Mouse (Mus musculus): ENCODE measurements at regions not wholly inside any gene's neighbourhood (a gene's known extent, or its start where the extent isn't known, plus 50 kb on each side); places are given as distances from the start of the nearest gene placed in this dataset.
A peak's percentile ranks its signal among the peaks of the same experiment; 100 is the strongest.

DNA sequence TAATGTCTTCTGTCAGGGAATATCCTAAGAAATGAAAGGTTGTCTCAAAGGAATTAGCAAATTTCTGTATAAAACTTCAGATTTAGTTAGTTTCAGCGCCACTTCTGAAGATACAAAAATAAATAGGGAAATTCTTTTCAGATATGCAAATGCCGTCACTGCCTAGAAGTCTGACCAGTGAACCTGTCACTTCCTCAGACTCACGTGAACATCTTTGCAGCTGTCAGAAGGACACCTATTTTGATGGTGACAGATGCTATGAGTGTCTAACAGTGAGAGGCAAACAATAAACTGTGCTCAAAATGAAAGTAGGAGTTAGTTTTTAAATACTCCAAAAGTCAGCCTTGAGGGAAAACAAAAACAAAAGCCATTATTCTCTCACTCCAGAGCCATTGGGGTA, 57.5 kb upstream of the Igf1r start:
- no peak for DNase-seq (ENCODE audit: low spot score)

DNA sequence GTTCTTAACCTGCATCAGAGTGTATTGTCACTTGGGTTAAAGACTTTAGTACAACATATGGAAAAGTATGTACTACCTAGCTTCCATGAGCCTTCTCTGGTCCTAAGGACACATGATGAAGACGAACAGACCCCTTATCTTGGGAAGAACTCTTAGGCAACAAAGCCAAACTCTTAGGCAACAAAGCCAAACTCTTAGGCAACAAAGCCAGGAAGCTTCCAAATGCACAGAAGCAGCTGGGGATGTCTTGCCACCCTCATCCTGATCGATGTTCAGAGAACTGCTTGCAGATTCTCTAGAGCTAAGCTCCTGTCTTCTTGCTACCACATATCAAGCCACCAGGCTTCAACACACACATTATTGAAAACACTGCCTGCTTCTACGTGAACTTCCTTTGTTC, 59.7 kb upstream of the Igf1r start:
- no peak for DNase-seq (ENCODE audit: low spot score)

DNA sequence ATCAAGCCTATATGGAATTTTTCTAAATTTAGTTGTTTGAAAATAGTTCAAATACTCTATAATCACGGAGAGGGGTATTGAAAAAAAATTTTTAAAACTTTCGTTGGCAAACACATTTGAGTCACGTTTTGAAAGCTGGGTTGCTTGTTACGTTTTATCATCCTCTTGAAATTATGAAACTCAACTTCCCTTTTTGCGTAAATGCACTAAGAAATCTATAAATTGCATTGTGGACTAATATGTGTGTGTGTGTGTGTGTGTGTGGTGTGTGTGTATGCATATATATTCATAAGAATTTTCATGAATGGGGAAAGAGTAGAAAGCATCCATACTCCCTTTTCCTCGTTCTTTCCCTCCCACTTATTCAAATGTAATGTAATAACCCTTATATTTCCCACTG, 69.6 kb upstream of the Igf1r start:
- no peak for DNase-seq (ENCODE audit: low spot score)

DNA sequence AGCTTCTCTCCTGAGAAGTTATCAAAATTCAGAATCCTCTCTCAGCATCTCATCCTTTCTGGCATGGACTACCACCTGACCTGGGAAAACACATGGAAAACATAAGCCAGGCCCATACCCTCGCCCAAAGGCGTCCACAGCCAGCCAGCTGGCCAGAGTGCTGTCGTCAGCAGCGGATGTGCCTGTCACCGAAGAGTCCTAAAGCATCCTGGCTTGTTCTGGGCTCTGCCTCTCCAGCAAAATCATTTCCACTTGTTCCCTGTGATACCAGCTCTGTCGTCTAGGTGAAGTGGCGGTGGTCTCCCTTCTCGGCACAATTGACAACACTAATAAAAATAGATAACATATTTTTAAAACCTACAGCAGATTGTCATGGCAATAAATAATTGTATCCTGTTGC, 70.0 kb upstream of the Igf1r start:
- DNase-seq (ENCODE audit: low spot score) = no peak

DNA sequence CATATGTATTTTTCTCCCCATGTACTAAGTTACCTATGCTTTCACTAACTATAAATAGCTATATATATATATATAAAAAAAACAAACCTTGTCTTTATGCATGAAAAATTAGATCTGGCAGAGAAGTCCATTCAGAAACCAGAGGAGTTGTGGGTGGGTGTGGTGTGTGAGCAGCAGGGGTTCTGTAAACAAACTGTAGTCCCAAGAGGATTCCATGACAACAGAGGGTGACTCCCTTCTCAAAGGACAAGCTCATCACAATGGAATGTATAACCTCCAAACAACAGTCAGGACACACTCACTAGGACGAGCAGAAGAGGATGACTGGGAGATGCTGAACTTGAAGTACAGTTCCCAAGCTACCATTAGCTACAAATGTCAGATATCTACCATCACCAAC, 74.4 kb upstream of the Igf1r start:
- DNase-seq (ENCODE audit: low spot score) = no peak

DNA sequence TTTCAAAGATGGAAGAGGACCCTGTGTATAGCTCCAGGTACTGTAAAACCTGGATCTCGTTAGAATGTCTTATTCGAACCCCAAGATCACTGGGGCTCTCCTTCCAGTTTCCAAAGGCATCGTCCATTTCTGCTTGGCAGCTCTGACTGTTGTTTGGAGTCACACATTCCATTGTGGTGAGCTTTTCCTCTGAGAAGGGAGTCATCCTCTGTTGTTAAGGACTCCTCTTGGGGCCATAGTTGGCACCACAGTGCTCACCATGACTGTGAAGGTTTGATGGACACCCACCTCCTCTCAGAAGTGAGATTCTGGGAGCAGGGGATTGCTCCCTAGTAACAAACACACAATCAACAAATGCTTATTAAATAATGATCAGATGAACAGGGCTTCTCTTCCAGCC, 75.0 kb upstream of the Igf1r start:
- DNase-seq (ENCODE audit: low spot score) = no peak

DNA sequence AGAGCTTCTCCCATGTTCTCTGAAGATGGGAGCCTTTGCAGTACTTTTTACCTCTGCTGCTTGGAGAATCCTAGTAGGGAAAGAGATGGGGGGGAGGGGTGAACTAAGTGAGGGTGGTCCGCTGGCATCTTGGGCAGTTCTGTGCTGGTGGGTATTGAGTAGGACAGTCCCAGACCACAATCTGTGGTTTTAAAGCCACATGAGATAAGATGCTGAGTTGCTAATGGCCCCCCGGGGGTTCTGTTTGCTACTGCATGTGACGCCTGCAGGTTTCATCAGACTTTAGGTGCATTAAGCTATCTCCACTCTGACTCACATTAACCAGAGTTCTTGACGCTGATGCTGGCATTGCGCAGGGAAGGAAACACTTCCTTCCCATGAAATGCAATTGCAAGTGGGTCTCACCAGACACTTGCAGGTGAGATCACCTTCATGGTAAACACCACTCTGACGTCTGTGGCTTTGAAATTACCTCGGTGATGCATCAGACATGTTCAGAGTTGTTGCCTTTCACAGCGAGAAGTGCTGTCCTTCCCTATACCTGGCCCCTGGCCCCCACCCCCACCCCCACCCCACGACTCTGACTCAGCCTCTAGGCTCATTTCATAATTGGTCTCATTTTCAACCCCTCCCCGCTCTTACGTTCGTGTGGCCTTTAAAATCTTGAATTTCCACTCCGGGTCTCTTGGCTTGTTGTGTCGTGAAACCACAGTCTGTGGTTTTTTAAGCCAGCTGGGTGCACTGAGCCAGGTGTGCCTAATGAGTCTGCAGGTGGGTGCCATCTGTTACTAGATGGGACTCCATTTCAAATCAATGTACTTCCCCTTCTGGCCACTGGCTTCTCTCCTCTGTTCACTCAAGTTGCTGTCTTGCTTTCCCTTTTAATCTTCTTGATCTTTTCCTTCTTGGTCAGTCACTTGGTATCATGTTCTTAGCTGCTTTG, 94.8 kb upstream of the Synm start:
- DNase-seq (ENCODE audit: low spot score) = no peak

DNA sequence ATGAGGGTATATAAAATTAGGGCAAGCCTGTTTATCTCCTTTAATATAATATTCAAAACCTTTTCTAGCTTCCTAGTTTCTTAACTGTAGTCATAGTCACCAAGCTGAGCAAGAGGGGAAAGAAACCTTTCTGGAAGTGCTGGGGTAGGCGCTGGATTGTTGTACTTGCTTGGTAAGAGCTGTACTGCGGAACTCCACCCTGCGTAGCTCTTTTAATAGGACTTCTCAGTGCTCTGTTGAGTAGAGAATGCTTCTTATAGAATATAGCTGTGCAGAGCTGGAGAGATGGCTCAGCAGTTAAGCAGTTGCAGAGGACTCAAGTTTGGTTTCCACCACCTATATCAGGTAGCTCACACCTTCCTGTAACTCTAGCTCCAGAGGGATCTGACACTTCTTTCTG, 93.3 kb upstream of the Synm start:
- no peak for DNase-seq (ENCODE audit: low spot score)

DNA sequence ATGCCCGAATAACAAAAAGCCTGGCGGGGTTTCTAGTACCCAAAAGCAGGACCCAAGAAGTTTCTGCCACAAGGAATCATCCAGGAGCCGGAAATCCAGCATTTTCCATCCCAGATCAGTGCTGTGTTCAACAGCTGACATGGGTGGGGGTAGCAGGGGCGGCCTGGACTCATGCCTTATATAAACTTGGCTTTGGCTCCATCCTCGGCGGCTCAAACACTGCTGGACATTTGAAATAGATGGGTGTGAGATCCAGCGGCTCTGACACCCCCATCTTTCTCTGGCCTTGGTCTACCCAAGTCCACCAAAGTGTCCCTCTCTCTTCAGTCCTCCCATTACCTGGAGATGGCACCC, 89.9 kb upstream of the Synm start:
- DNase-seq (ENCODE audit: low spot score) = no peak

DNA sequence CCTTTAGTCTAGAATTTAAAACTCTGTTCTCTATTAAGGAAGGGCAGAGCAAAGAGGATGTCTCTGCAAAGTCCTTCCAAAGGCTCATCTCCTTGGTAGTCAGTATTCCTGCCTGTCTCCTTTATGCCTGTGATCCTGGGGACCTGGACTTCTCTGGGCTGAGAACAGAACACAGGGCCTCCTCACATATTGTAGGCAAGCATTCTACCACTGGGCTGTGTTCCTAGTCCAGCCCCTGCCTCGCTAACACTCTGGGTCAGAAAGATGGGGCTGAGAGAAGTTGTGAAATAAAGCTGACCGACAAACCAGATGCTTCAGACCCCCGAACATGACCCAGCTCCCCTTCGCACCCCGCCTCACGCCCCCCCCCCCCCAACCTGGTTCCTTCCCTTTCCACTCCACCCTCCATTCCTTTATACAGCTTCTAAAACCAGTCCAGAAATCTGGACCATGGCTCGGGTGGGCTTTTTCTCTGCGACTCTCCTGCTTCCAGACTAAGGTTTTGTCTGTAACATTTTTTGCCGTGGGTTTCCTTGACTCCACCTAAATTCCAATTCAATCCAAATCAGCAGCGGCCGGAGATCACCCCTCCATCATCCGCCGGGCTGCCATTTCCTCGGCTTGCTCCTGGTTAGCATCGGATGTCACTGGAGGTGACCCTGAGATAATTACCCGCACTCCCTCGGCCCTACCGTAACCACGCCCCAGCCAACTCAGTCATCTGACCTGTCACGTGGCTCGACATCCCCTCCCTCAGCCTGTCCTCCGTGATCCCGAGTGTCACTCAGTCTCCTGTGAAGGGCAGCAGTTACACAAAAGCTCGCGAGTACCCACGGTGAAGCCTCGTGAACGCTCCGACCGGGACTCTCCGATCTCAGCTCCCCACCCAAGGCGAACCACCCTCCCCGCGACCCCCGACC, 89.3 kb upstream of the Synm start:
- DNase-seq (ENCODE audit: low spot score) = peak; percentile 21

DNA sequence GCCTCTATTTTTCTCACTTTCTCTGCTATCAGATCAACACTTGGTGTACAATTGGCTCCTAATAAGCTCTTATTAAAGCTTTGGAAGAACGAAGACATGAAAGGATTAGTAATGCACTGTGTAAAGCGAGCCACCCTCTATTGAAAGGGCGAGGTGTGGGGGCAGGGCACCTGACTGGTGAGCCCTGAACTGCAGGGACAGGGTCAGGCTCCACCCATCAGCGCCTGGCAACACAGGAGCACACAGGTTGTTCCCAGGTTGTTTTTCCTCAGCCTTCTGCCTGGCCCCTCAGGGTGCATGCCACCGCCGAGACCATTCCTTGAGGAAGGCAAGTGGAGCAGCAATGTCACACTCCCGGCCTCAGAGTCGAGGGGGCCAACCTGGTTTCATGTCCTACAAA, 87.3 kb upstream of the Synm start:
- no peak for DNase-seq (ENCODE audit: low spot score)

DNA sequence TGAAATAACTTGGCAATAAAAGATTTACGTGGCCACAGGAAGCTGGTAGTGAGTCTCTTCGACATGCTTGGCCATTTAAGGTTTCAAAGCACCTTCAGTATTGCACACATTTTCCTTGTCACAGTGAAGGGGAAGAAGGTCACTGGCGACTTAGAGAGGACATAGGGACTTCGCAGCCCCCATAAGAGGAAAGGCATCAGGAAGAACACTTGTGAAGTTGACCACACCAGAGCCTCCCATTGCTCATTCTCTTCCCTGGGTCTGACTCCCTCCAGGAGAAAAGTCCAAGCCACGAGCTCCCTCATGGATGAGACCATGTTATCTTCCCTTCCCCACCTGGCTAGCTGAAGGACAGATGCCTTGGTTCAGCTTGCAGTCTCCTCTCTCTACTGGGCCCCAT, 77.4 kb upstream of the Synm start:
- no peak for DNase-seq (ENCODE audit: low spot score)

DNA sequence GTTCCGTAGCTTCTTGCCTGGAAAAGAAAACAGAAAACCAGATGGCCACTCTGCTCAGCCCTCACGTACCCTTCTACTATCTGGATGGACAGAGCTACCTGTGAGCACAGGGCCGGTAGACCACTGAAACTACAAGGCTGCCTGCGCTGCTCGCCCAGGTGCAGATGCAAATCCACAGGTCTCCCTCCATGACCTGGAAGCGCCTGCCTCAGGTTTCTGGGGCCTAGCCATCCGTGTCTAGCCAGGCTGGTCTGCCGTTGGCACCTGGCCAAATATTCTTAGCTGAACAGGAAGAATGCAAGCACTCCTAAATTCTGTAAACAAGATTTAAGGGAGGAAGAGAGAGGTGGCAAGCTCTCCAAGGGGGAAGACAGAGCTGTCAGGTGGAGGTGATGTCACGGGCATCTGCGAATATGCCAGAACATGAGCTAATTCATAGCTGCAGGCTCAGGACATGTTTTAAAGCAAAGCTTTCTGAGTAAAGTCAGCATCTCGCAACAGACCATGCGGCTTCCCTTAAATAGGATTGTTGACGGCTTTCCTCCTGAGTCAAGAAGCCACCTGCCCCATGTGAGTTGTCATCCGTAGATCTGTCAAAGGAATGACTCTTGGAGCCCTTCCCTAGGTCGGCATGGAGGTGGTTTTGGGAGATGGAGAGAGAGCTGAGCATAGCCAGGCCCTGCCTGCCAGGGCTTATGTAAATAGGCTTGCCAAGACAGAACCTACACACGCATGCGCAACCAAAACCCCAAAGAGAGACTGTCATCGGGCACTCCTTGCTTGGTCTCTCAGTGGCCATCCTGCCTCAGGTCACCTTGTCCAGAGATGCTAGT, 76.8 kb upstream of the Synm start:
- peak; percentile 33 for DNase-seq (ENCODE audit: low spot score)

DNA sequence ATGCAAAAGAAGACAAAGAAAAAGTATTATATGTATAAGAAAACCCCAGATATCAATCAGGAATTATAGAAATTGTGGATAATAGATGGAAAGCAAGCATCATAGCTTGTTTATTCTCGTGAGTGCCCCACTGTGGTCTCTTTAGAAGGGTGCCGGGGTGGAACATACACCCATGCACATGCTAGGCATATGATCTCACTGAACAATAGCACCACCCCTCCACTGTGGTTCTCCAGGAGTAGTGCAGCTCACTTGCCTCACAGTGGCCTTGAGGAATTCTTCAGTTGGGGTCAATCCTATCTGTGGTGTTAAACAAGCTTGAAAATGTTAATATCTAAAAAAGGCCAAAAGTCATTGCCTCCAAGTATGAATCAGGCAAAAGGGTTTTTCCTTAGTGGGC, 72.2 kb upstream of the Synm start:
- DNase-seq (ENCODE audit: low spot score) = no peak

DNA sequence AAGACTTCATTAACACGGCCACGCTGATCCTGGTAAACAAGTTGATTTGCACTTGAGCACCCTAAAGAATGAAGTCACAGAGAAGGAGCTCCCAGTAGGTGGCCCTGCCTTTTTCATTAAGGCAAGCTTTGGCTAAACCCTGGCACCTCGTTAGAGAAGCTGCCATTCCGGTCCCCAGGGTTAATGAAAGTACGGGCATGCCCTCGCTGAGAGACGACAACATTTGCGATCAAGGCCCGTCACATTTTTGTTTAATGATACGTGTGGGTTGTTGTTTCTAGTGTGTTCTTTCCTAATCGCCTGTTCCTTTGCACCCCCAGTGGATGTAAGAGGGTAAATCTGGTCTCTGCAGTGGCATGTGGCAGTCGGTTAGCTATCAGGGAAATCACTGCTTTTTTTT, 67.8 kb upstream of the Synm start:
- DNase-seq (ENCODE audit: low spot score) = no peak

DNA sequence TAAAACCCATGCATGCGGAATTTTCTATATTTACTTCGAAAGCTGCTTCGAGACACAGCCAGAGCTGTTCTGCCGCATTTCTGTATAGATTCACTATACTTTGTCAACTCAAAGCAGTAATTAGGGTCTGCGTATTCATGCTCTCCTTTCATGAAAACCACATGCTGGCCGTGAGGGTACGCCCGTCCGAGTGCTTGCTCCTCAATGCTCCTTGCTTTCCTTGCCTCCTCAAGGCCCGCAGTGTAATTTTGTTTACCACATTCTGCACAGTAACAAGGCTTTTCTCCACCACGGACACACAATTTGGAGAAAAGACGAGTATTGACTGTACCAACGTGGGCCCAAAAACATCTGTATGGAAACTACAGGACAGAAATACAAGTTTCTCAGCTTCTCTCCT, 67.4 kb upstream of the Synm start:
- no peak for DNase-seq (ENCODE audit: low spot score)

DNA sequence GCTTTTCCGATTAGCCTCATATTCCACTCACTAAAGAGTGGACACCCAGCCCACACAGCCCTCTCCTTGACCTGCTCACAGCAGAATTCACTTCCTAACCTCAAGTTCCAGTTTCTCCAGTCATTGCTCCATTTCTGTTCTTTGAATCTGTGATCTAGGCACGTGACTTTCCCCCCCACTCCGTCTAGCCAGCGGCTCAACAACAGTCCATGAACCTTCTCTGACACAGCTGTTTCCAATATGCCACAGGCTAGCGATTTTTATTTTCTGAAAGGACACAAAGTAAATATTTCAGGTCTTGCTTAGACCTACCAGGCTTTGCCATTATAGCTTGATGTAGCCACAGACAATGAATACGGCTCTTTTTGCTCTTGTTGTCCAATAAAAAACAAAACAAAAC, 66.8 kb upstream of the Synm start:
- DNase-seq (ENCODE audit: low spot score) = no peak

DNA sequence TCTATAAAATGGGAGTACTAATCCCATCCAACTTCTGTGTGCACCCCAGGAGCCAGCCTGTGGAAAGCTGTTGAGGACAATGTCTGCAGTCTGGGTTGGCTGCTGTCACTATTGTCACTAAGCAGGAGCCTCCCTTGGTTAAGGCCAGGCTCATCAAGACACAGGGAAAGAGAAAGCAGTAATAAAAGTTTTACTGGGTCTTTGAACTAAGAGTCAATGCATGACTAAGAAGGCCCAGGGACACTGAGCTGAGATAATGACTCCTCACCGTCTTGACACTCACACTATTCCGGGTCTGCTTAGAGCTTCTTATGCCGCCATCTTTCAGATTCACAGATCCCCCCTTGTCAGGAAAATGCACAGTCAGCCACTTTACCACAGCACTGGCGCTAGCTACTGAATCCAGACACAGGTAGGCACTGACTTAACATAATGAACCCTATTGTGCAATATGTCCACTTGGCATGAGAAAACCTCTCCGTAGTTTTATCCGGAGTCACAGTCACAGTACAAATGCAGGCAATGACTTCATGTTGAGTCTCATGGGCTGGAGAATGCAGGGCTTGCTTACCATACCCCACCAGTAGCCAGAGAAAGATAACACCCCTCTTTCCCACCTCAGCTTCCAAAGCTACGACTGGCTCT, 66.2 kb upstream of the Synm start:
- DNase-seq (ENCODE audit: low spot score) = no peak

DNA sequence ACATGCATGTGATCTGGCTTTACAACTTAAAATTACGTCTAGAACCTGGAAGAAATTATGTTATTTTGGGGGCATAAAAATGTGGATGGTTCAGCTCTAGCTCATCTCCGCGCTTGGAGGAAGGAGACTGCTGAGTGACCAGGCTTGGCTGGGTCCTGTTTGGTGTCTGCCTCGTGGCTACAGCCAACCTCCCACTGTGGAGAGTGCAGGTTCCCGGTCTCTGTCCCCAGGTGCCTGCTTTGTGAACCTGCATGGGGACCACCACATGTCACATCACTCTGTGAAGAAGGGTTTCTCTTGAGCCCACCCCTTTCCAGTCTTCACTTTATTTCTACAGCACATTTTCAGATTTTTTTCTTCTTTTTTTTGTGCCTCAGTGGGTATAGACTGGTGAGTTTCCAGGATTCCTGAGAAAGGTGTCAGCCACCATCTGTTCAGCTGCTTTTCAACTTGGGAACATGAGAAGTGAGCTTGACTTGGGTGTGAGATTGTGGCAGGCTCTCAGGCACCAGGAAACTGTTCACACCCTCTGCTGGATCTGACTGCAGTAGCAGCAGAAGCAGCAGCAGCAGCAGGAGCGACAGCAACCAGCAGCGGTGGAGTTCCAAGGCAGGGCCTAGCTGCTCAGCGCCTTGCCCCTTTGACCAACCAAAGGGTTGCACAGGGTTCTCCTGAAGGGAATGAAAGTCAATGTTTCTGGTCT, 64.6 kb upstream of the Synm start:
- DNase-seq (ENCODE audit: low spot score) = no peak

DNA sequence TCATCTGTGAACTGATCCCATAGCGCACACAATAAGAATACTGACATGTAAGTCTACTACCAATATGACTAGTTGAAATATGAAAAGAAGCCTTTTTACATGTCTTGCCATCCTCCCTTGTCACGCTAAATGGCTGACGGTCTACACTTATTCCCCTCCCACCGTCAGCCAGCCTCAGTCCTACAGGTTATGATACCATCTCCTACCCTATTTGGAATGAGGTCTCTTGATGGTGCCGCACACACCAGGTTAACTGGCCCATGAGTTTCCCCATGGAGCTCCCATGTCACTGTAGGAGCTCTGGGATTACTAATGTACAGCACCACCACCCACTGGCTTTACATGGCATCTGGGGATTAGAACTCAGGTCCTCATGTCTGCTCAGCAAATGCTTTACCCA, 60.0 kb upstream of the Synm start:
- DNase-seq (ENCODE audit: low spot score) = no peak

DNA sequence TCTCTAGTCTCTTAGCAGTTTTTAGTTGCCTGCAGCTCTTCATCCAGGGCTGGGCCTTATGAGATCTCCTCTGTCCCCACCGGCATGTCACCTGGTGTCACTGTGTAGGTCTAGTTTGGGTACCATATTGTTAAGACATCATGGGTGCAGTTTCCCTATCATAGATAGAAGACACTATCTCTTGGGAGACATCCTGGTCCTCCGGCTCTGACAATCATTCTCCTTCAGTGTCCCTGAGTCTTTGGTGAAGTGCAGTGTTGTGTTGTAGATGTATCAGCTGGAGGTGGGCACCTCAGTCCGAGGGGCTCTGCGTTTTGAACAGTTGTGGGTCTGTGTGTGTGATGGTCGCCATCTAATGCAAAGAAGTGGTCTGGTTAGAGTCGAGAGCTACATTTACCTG, 58.0 kb upstream of the Synm start:
- DNase-seq (ENCODE audit: low spot score) = no peak

All from ovary, postnatal 14 days (tissue).